Mouse (Mus musculus) monocyte, adult 5-6 weeks (primary cell): ENCODE measurements around the gene Tap1. TPM values are rescaled to one million over a fixed set of nuclear protein-coding genes. Genes with fewer than 3 reads are reported as not detected.
"Not testable (repeated sequence)": the region's sequence is repeated elsewhere in the genome, so short reads cannot be mapped to it uniquely, and the experiment has no call there.

Experiments used
- ATAC-seq: fragments of 153-309, 156-312 bp; replicated peaks from 2 replicates; pipeline ENCODE4 v1.8.0; 2017; ENCODE audit warnings: mild to moderate bottlenecking; ENCODE audit not compliant: low TSS enrichment, insufficient number of reproducible peaks, severe bottlenecking, poor library complexity, low FRiP score
- total RNA-seq: library from RNA; stranded (forward); fragments of 200-1000, 200-491, 200-594 nt; gene quantifications from 3 replicates; pipeline ENCODE4 v1.2.3, GENCODE M21; 2017

The Tap1 gene
- 145 to 195 TPM (median 175 TPM) in 3 replicates for total RNA-seq

- peak; percentile 87 for ATAC-seq
Observed at GRCm38 (mm10) chr17:34187261-34187916, at the start of gene Tap1, which contains the start of gene Psmb9. Tap1 (plus strand) TSS chr17:34187553. Psmb9 (minus strand) TSS chr17:34187764.

- no peak for ATAC-seq
Observed at GRCm38 (mm10) chr17:34137601-34138000, 49.8 kb upstream of the Tap1 start.

- ATAC-seq: no peak
Observed at GRCm38 (mm10) chr17:34138655-34139054, 48.7 kb upstream of the Tap1 start.

GRCm38 (mm10) chr17:34139416-34139815, 47.9 kb upstream of the Tap1 start:
- ATAC-seq: no peak

- ATAC-seq: no peak
Observed at GRCm38 (mm10) chr17:34140240-34140639, 47.1 kb upstream of the Tap1 start.

- ATAC-seq: no peak
Observed at GRCm38 (mm10) chr17:34141448-34141847, 45.9 kb upstream of the Tap1 start.

- ATAC-seq: no peak
Observed at GRCm38 (mm10) chr17:34142456-34143010, 44.8 kb upstream of the Tap1 start.

- peak; percentile 89 for ATAC-seq
Observed at GRCm38 (mm10) chr17:34143033-34143432, 44.3 kb upstream of the Tap1 start, which contains the start of gene H2-DMb2. H2-DMb2 (plus strand) TSS chr17:34143307.

GRCm38 (mm10) chr17:34143461-34143860, 43.9 kb upstream of the Tap1 start:
- no peak for ATAC-seq

- ATAC-seq: not testable (repeated sequence)
Observed at GRCm38 (mm10) chr17:34144221-34144620, 43.1 kb upstream of the Tap1 start.

GRCm38 (mm10) chr17:34144960-34145371, 42.4 kb upstream of the Tap1 start:
- peak; percentile 18; the same call in 1 of the 2 replicates for ATAC-seq

GRCm38 (mm10) chr17:34152923-34153322, 34.4 kb upstream of the Tap1 start, which contains the start of gene H2-DMb1:
H2-DMb1 (plus strand) TSS chr17:34153072.
- ATAC-seq: peak; percentile 75

GRCm38 (mm10) chr17:34155534-34155933, 31.8 kb upstream of the Tap1 start:
- ATAC-seq: no peak

- ATAC-seq: no peak
Observed at GRCm38 (mm10) chr17:34164202-34164895, 23.0 kb upstream of the Tap1 start.

GRCm38 (mm10) chr17:34165033-34165730, 22.2 kb upstream of the Tap1 start:
- peak; percentile 51 for ATAC-seq

- ATAC-seq: peak; percentile 58
Observed at GRCm38 (mm10) chr17:34169279-34169678, 18.1 kb upstream of the Tap1 start.

GRCm38 (mm10) chr17:34170487-34170876, 16.9 kb upstream of the Tap1 start:
- ATAC-seq: no peak

GRCm38 (mm10) chr17:34170877-34171498, 16.4 kb upstream of the Tap1 start:
- peak; percentile 77 for ATAC-seq

GRCm38 (mm10) chr17:34172528-34172927, 14.8 kb upstream of the Tap1 start:
- ATAC-seq: no peak
